8 mouse cellular contexts compared by ENCODE assay signal in genomic region chr5:125278314-125278713, GRCm38 (mm10).
A peak's percentile ranks its signal among the peaks of the same experiment; 100 is the strongest.
DNase-seq lines count a peak whose midpoint lies in the region; TF ChIP-seq lines count a peak whose summit lies in the region.

No protein-coding gene starts in this region.

- TF ChIP-seq CTCF in brain, embryonic 14.5 days (IDR thresholded peaks at IDR 0.05; ENCODE audit: borderline replicate concordance, extremely low read depth, insufficient read depth, insufficient read length), result peak; percentile 69

- peak; percentile 36 to 62 for DNase-seq in cerebellum, postnatal 14 days
- no peak for DNase-seq in cerebellum, adult 9-10 months
- DNase-seq in left cerebral cortex, postnatal 4 days, result peak; percentile 22
- DNase-seq in left cerebral cortex, adult 11 months (ENCODE audit: low spot score), result no peak
- DNase-seq in brain, embryonic 14.5 days (ENCODE audit: low read depth), result no peak
- DNase-seq in retina, embryonic 14.5 days (ENCODE audit: low spot score), result peak; percentile 71
- DNase-seq in ovary, adult 18-20 months (ENCODE audit: low spot score), result no peak
- DNase-seq in kidney, adult 18-20 months, result no peak

- no peak for TF ChIP-seq POLR2A in brain, embryonic 14.5 days (IDR thresholded peaks at IDR 0.05; ENCODE audit: borderline replicate concordance, extremely low read depth, insufficient read depth, insufficient read length, poor library complexity, severe bottlenecking)

- intact Hi-C loops in left cerebral cortex, postnatal 4 days (cut with DNase I), result no loop called here

Comparison
In these comparisons a context has a peak if more than half of its experiments do, and no peak if none do; other contexts are left out.
1. DNase-seq: peak in cerebellum, postnatal 14 days (2 of 2), left cerebral cortex, postnatal 4 days (single experiment) and retina, embryonic 14.5 days (single experiment); none in cerebellum, adult 9-10 months (single experiment), left cerebral cortex, adult 11 months (single experiment), brain, embryonic 14.5 days (single experiment), ovary, adult 18-20 months (single experiment) and kidney, adult 18-20 months (single experiment).